Mouse (Mus musculus) 3134 (cell line): ENCODE results near the gene Sbp.

ENCODE experiments used
- DNase-seq: peaks from one replicate; pipeline ENCODE4 v3.0.0-alpha.2; 2011; ENCODE audit warnings: low spot score; ENCODE audit not compliant: insufficient read length; ENCODE audit errors: extremely low read depth

Gene Sbp

GRCm38 (mm10) chr17:23984989-23985388, 43.5 kb downstream of the Sbp start:
- no peak for DNase-seq

DNA sequence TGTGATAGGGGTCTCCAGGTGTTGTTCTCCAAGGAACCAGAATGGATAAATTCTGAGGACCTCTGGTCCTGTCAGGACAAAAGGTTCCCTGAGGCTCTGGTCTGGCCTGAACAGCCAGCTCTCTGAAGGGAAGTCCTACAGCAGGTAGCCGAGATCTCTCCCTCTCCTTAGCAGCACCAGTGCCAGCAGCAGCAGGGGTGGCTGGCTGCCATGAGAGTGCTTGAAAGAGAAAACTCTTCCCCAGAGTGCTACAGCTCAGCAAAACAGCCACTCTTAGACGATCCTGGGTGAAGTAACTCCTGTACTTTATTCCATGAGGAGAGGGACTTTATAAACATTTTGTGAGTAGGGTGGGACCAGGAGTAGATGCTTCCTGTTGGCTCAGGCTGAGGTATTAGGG, 48.3 kb downstream of the Sbp start:
- no peak for DNase-seq

DNA sequence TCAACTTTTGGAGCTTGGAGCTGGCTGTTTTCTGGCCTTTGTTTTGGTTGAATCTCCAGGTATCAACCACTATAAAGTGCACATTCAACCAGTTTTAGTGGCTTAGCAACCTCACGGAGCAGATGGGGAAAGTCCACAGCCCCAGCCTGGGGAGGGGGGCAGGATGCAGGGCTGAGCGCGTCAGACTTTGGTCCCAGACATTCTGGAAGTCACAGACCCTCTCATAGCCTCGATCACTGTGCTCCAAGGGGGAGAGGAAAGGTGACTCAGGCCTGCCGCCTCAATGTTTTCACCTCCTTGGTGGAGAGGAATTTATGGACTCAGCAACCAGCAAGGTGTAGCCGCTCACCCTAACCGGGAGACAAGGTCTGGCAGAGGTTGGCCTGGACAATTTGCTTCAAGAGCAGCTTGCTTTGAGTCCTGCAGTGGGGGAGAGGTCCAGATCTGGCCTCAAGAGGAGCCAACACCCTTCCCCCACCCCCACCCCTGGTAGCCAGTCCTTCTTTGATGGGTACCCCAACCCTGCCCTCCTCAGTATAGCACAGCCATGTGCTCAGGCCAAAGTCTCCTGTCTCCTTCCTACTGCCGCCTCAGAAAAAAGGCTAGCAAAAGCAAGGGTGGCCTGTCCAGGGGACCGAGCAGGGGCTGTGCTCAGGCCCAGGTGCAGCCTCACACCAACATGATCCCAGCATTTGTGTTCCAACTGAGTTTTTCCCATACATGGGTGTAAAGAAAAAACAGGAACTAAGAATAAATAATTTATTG, 51.5 kb downstream of the Sbp start:
- DNase-seq = no peak

DNA sequence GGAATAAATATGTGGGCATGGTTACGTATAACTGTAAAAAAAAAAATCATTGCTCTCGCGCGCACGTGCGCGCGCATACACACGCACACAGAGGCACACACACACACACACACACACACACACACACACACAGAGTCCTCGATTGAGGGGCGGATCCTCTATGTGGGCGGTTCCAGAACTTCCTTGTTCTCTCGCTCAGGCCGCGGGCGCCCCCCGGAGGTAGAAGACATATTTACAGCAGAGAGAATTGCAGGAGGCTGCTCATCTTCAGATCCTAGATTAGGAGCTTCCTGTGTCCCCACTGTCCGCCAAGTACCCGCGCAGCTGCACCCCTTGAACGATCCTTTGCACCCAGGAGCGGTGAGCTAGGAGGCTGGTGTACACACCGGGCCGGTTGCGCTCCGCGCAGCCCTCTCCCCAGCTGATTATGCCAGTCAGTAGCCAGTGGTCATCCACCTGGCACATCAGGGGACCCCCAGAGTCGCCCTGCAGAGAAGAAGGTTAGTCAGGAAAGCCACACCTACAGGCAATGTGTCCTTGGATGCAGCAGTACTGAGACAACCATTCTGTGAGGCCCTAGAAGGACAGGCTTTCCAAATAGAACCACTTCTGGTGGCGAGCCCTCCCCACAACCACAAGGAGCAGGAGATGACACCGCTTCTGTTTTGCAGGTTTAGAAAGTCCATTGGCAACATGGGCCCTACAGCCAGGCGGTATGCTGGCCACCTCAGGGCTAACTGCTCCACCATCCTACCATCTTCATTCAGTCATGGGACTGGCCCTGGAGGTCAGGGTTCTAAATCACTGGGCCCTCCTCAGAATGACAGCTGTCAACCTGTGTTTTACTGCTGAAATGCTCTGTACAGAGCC, 52.3 kb downstream of the Sbp start:
- peak; percentile 54 for DNase-seq

GRCm38 (mm10) chr17:23994667-23995066, 53.2 kb downstream of the Sbp start:
- DNase-seq = no peak
